Mouse (Mus musculus) MEL (cell line): ENCODE measurements around the gene Prf1.

Experiments used
- BHLHE40 ChIP-seq: IDR thresholded peaks from 2 replicates; pipeline ENCODE4 v1.6.1; 2012; ENCODE audit warnings: low read depth, mild to moderate bottlenecking, inconsistent platforms, low read length, improper control_type of control experiment, borderline replicate concordance
- CTCF ChIP-seq, 3 experiments: IDR thresholded peaks in 2 of 3; conservative IDR thresholded peaks in 1 of 3; 2 replicates each; pipeline ENCODE4 v1.5.1; 2011 to 2012; ENCODE audit warnings: low read length in 3 of 3, low read depth in 2 of 3, mild to moderate bottlenecking in 2 of 3, improper control_type of control experiment in 1 of 3, inconsistent platforms in 1 of 3, mixed read lengths in 1 of 3, moderate library complexity in 1 of 3; ENCODE audit not compliant: control insufficient read depth in 1 of 3, insufficient read depth in 1 of 3, poor library complexity in 1 of 3, severe bottlenecking in 1 of 3
- E2F4 ChIP-seq: IDR thresholded peaks from 2 replicates; pipeline ENCODE4 v1.6.1; 2011; ENCODE audit warnings: low read depth, low read length, improper control_type of control experiment, borderline replicate concordance
- GABPA ChIP-seq: IDR thresholded peaks from 2 replicates; pipeline ENCODE4 v1.6.1; 2012; ENCODE audit warnings: low read depth, mild to moderate bottlenecking, inconsistent platforms, low read length, improper control_type of control experiment, moderate library complexity
- MAZ ChIP-seq: IDR thresholded peaks from 2 replicates; pipeline ENCODE4 v1.6.1; 2012; ENCODE audit warnings: low read depth, mild to moderate bottlenecking, inconsistent platforms, low read length, improper control_type of control experiment
- NELFE ChIP-seq: IDR thresholded peaks from 2 replicates; pipeline ENCODE4 v1.6.1; 2011; ENCODE audit warnings: low read depth, low read length, improper control_type of control experiment
- NRF1 ChIP-seq: IDR thresholded peaks from 2 replicates; pipeline ENCODE4 v1.6.1; 2014; ENCODE audit warnings: low read depth, mild to moderate bottlenecking, inconsistent platforms, low read length, improper control_type of control experiment, moderate library complexity; ENCODE audit not compliant: poor library complexity, insufficient read depth, severe bottlenecking
- POLR2A ChIP-seq, 2 experiments: IDR thresholded peaks; 2 replicates each; pipeline ENCODE4 v1.6.1; 2011 to 2012; ENCODE audit warnings: low read length in 2 of 2, mild to moderate bottlenecking in 2 of 2, control low read depth in 1 of 2, improper control_type of control experiment in 1 of 2, low read depth in 1 of 2, moderate library complexity in 1 of 2; ENCODE audit not compliant: control insufficient read depth in 1 of 2, insufficient read depth in 1 of 2, poor library complexity in 1 of 2
- POLR2AphosphoS2 ChIP-seq: IDR thresholded peaks from 2 replicates; pipeline ENCODE4 v1.6.1; 2011; ENCODE audit warnings: low read length, improper control_type of control experiment
- TAL1 ChIP-seq: IDR thresholded peaks from 2 replicates; pipeline ENCODE4 v1.6.1; 2012; ENCODE audit warnings: mild to moderate bottlenecking, inconsistent platforms, low read length, moderate library complexity, mixed read lengths
- TCF12 ChIP-seq: IDR thresholded peaks from 2 replicates; pipeline ENCODE4 v1.6.1; 2014; ENCODE audit warnings: low read depth, mild to moderate bottlenecking, inconsistent platforms, low read length, improper control_type of control experiment, moderate library complexity
- ZMIZ1 ChIP-seq: IDR thresholded peaks from 2 replicates; pipeline ENCODE4 v1.6.1; 2012; ENCODE audit warnings: low read depth, mild to moderate bottlenecking, inconsistent platforms, low read length, improper control_type of control experiment, moderate library complexity
- ZNF384 ChIP-seq: IDR thresholded peaks from 2 replicates; pipeline ENCODE4 v1.6.1; 2012; ENCODE audit warnings: low read depth, mild to moderate bottlenecking, inconsistent platforms, low read length, improper control_type of control experiment

GRCm38 (mm10) chr10:61272089-61272626 lies 25.5 kb upstream of the Prf1 start:
- TF ChIP-seq E2F4 (no peak), GABPA (no peak), BHLHE40 (no peak), NELFE (no peak), POLR2A (IDR thresholded peaks at IDR 0.05; ENCODE audit: control insufficient read depth in 1 of 2, insufficient read depth in 1 of 2, low read depth in 1 of 2, low read length in 2 of 2, poor library complexity in 1 of 2) (no peak), ZNF384 (no peak), CTCF (IDR thresholded peaks at IDR 0.05 in 2 of 3, conservative IDR thresholded peaks at IDR 0.05 in 1 of 3; ENCODE audit: control insufficient read depth in 1 of 3, insufficient read depth in 1 of 3, low read depth in 2 of 3, low read length in 3 of 3, poor library complexity in 1 of 3, severe bottlenecking in 1 of 3) (no peak), NRF1 (no peak), ZMIZ1 (no peak), POLR2AphosphoS2 (no peak), TCF12 (no peak), TAL1 (no peak), MAZ (no peak)
